Mouse (Mus musculus) limb, embryonic 14.5 days (tissue): Measurements from ENCODE around the gene Mrtfa. TPM values are rescaled to one million over a fixed set of nuclear protein-coding genes. Genes with fewer than 3 reads are reported as not detected.

Experiments
- ATAC-seq: fragments of 200-750 bp; cut with Nextera tagmentation; 2 replicates; pipeline ENCODE4 v1.8.0; 2017; ENCODE audit warnings: low read depth, moderate number of reproducible peaks, moderate TSS enrichment; ENCODE audit not compliant: low FRiP score
- DNase-seq: peaks from one replicate; pipeline ENCODE4 v3.0.0-alpha.2; 2015; ENCODE audit warnings: low spot score
- H3K27ac ChIP-seq: fragments of 300-500 bp; sonication (generic); replicated peaks from 2 replicates; pipeline ENCODE4 v1.5.1; 2014; ENCODE audit warnings: low read depth, mild to moderate bottlenecking, low read length, moderate library complexity, mixed read lengths
- H3K27me3 ChIP-seq: fragments of 300-500 bp; sonication (generic); 2 replicates; pipeline ENCODE4 v1.6.1; 2014; ENCODE audit warnings: low read length, mixed read lengths; ENCODE audit not compliant: control insufficient read depth, insufficient read depth
- H3K36me3 ChIP-seq: fragments of 300-500 bp; sonication (generic); 2 replicates; pipeline ENCODE4 v1.6.1; 2014; ENCODE audit warnings: mild to moderate bottlenecking, low read length, moderate library complexity, mixed read lengths; ENCODE audit not compliant: control insufficient read depth, insufficient read depth
- H3K4me1 ChIP-seq: fragments of 300-500 bp; sonication (generic); 2 replicates; pipeline ENCODE4 v1.6.1; 2014; ENCODE audit warnings: antibody characterized with exemption, low read length, mixed read lengths; ENCODE audit not compliant: control insufficient read depth, insufficient read depth
- H3K4me2 ChIP-seq: fragments of 300-500 bp; sonication (generic); replicated peaks from 2 replicates; pipeline ENCODE4 v1.6.1; 2014; ENCODE audit warnings: low read depth, mild to moderate bottlenecking, low read length, moderate library complexity; ENCODE audit not compliant: severe bottlenecking
- H3K4me3 ChIP-seq: fragments of 300-500 bp; sonication (generic); replicated peaks from 2 replicates; pipeline ENCODE4 v1.5.1; 2014; ENCODE audit warnings: low read length
- H3K9ac ChIP-seq: fragments of 300-500 bp; sonication (generic); 2 replicates; pipeline ENCODE4 v1.6.1; 2014; ENCODE audit warnings: mild to moderate bottlenecking, low read depth, low read length, moderate library complexity; ENCODE audit not compliant: severe bottlenecking
- H3K9me3 ChIP-seq: fragments of 300-500 bp; sonication (generic); 2 replicates; pipeline ENCODE4 v1.6.1; 2016; ENCODE audit warnings: low read length; ENCODE audit not compliant: control insufficient read depth
- POLR2A ChIP-seq: fragments of 200-500 bp; IDR thresholded peaks from 2 replicates; pipeline ENCODE4 v1.8.0; 2012; ENCODE audit warnings: inconsistent platforms, mild to moderate bottlenecking, moderate library complexity, borderline replicate concordance; ENCODE audit not compliant: insufficient read depth, insufficient read length; ENCODE audit errors: extremely low read depth
- WGBS: fragments of 180-500 bp; shearing (Covaris S2); extraction: QIAGEN DNeasy Blood & Tissue Kit; methylation state at CpG from one replicate; pipeline ENCODE4 v1.1.7; 2014; 5-methylcytosine and 5-hydroxymethylcytosine counted together
- polyA plus RNA-seq, 2 experiments: library from polyadenylated mRNA; depleted of rRNA in 1 of 2; stranded (reverse) in 1 of 2; unstranded in 1 of 2; fragments of >200 nt; fragmentation: Nextera tagmentation in 1 of 2; extraction: Ambion mirVana in 1 of 2; gene quantifications; 2 replicates each; pipeline versions ENCODE4 v1.2.1 to v1.2.3; 2012 to 2014

Gene Mrtfa
- polyA plus RNA-seq, 2 experiments = 25.2 to 29.8 TPM

GRCm38 (mm10) chr15:81044446-81044845 is 146.1 kb downstream of the Mrtfa start:
- no peak for DNase-seq
- ATAC-seq = no peak

GRCm38 (mm10) chr15:81042276-81042931 is 148.2 kb downstream of the Mrtfa start:
- ATAC-seq (no peak), DNase-seq (peak; percentile 21)
- peaks cover 7% of the 10 kb centered on the region; the same call in 1 of the 2 replicates for H3K36me3 ChIP-seq
- WGBS = 54% methylated on average over 12 of the region's 13 CpGs
- 0 out of 2 replicates have a peak overlapping the region, but pooled peaks have one; percentile 13 for H3K27ac ChIP-seq
- no peak overlapping the region for H3K4me2 ChIP-seq
- H3K9me3 ChIP-seq = no peaks in the 10 kb centered on the region
- no peaks in the 10 kb centered on the region for H3K27me3 ChIP-seq
- H3K4me1 ChIP-seq = peaks cover 5% of the 10 kb centered on the region
- no peak overlapping the region for H3K9ac ChIP-seq
- H3K4me3 ChIP-seq = no peak overlapping the region
- no peak for TF ChIP-seq POLR2A

More at GRCm38 (mm10) chr15:81044446-81044845, 146.1 kb downstream of the Mrtfa start:
- H3K27ac ChIP-seq = no peak overlapping the region
- no peak for TF ChIP-seq POLR2A
- WGBS = 91% methylated on average over 9 of the region's 9 CpGs
- no peak overlapping the region for H3K4me3 ChIP-seq
- H3K36me3 ChIP-seq = peaks cover 7% of the 10 kb centered on the region; the same call in 1 of the 2 replicates
- no peak overlapping the region for H3K4me2 ChIP-seq
- no peaks in the 10 kb centered on the region for H3K27me3 ChIP-seq
- no peaks in the 10 kb centered on the region for H3K9me3 ChIP-seq
- H3K4me1 ChIP-seq = peaks cover 5% of the 10 kb centered on the region
- H3K9ac ChIP-seq = no peak overlapping the region

DNA sequence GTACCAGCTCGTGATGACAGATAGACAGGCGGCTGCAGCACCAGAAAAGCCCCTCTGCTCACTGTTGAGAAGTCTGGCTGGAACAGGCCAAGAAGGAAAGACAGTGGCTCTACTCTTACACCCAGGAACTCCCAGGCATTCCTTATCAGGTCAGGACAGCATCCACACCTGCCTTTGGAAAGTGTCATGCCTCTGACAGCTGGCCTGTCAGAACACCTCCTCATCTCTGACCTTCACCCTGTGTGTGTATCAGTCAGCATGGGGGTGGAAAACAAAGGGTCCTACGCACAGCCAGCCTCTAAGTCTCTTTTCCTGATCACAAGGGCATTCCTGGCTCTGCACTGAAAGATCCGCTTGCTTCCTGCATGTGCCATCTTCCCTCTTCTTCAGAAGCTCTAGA is 148.8 kb downstream of the Mrtfa start:
- H3K4me1 ChIP-seq = peaks cover 5% of the 10 kb centered on the region
- H3K9me3 ChIP-seq = no peaks in the 10 kb centered on the region
- 76% methylated on average over 4 of the region's 4 CpGs for WGBS
- H3K4me3 ChIP-seq = no peak overlapping the region
- H3K27ac ChIP-seq = no peak overlapping the region
- no peak for TF ChIP-seq POLR2A
- H3K36me3 ChIP-seq = peaks cover 7% of the 10 kb centered on the region; the same call in 1 of the 2 replicates
- H3K4me2 ChIP-seq = no peak overlapping the region
- no peak overlapping the region for H3K9ac ChIP-seq
- DNase-seq (no peak), ATAC-seq (no peak)
- no peaks in the 10 kb centered on the region for H3K27me3 ChIP-seq

DNA sequence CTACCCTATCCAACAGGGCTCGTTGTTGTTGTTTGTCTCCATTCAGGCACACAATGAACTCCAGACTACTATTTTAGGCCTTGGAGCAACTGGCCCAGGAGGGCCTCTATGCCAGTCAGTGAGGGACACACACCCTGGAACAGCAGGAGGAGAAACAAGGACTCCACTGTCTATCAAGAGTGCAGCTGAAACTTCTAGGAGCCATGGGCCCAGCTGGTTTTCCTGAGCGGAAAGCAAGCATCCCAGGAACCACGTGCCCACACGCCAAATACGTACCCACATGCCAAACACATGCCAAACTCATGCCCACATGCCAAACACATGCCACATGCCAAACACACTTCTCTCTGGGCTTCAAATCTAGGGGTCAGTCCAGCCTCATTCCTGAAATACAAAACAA is 152.1 kb downstream of the Mrtfa start:
- ATAC-seq (no peak), DNase-seq (no peak)
- Histone ChIP-seq H3K27me3 (no peaks in the 10 kb centered on the region), H3K4me1 (peaks cover 18% of the 10 kb centered on the region), H3K27ac (no peak overlapping the region), H3K9ac (no peak overlapping the region), H3K36me3 (no peaks in the 10 kb centered on the region), H3K9me3 (no peaks in the 10 kb centered on the region), H3K4me3 (no peak overlapping the region), H3K4me2 (no peak overlapping the region)
- WGBS = 85% methylated on average over 5 of the region's 5 CpGs
- no peak for TF ChIP-seq POLR2A

GRCm38 (mm10) chr15:81035417-81036162 is 155.0 kb downstream of the Mrtfa start:
- H3K9ac ChIP-seq = no peak overlapping the region
- TF ChIP-seq POLR2A = no peak
- DNase-seq = no peak

More at GRCm38 (mm10) chr15:81035417-81036162, 155.0 kb downstream of the Mrtfa start:
- WGBS = 70% methylated on average over 12 of the region's 12 CpGs
- Histone ChIP-seq H3K9me3 (no peaks in the 10 kb centered on the region), H3K4me2 (no peak overlapping the region), H3K27me3 (no peaks in the 10 kb centered on the region), H3K27ac (no peak overlapping the region), H3K36me3 (no peaks in the 10 kb centered on the region), H3K4me3 (no peak overlapping the region), H3K4me1 (peaks cover 17% of the 10 kb centered on the region)
- no peak for ATAC-seq
